Mouse (Mus musculus) granulocyte monocyte progenitor cell, adult 5-6 weeks (primary cell): ENCODE data around the gene P2rx5. TPM values are rescaled to one million over a fixed set of nuclear protein-coding genes. Genes with fewer than 3 reads are reported as not detected.
A peak's percentile ranks its signal among the peaks of the same experiment; 100 is the strongest.

ENCODE experiments used
- ATAC-seq: replicated peaks from 2 replicates; pipeline ENCODE4 v1.8.0; 2016; ENCODE audit warnings: mild to moderate bottlenecking, moderate TSS enrichment, inconsistent platforms; ENCODE audit not compliant: poor library complexity, severe bottlenecking
- total RNA-seq, 2 experiments: library from RNA; stranded (forward) in 1 of 2; stranded (reverse) in 1 of 2; fragments of 200-712, 200-1000 nt in 1 of 2; fragments of >200 nt in 1 of 2; fragmentation: Nextera tagmentation in 1 of 2; gene quantifications; 2 replicates each; pipeline ENCODE4 v1.2.3; 2014 to 2017

The P2rx5 gene
- total RNA-seq (2014; fragmentation: Nextera tagmentation) (not detected in 2 replicates), total RNA-seq (2017) (not detected in 2 replicates)

- ATAC-seq, result peak; percentile 80
Observed at GRCm38 (mm10) chr11:73159957-73160810, at the start of gene P2rx5. P2rx5 (plus strand) TSS chr11:73160421.

GRCm38 (mm10) chr11:73111414-73111813, 48.8 kb upstream of the P2rx5 start:
- no peak for ATAC-seq

DNA sequence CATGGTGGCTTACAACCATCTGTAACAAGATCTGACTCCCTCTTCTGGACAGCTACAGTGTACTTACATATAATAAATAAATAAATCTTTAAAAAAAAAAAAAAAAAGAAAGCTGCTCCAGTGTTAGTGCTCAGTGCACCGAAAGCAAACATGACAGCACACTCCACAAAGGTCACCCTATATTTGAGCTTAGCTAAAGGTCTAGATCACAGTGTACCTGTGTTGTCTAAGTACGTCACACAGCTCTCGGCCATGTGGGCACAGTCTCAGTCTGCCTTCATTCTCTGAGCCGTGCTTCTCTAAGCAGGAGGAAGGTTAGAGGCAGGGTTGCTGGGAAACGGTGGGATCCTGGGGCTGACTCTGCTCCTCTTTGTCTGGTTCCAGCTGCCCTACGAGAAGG, 33.7 kb upstream of the P2rx5 start:
- no peak for ATAC-seq

DNA sequence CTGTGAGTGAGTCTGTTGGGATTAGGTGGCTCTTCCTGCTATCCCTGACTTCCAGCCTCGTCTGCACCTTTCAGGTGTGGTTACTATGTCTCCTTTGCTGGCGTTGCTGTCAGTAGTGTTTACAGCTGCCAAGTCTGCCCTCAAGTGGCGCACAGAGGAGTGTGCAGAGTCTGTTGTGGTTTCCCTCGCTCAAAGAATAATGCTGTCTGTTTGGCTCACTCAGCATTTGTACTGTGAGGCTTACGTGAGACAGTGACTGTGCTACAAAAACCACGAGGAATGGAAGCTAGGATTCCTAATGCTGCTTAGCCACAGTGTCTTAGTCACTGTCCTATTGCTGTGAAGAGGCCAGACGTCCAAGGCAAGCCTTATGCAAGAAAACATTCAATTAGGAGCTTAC, 29.2 kb upstream of the P2rx5 start:
- ATAC-seq, result peak; percentile 31; the same call in 1 of the 2 replicates

- peak; percentile 39 for ATAC-seq
Observed at GRCm38 (mm10) chr11:73132999-73133398, 27.2 kb upstream of the P2rx5 start.

GRCm38 (mm10) chr11:73134222-73134621, 26.0 kb upstream of the P2rx5 start:
- ATAC-seq, result no peak

GRCm38 (mm10) chr11:73136587-73136986, 23.6 kb upstream of the P2rx5 start:
- no peak for ATAC-seq

DNA sequence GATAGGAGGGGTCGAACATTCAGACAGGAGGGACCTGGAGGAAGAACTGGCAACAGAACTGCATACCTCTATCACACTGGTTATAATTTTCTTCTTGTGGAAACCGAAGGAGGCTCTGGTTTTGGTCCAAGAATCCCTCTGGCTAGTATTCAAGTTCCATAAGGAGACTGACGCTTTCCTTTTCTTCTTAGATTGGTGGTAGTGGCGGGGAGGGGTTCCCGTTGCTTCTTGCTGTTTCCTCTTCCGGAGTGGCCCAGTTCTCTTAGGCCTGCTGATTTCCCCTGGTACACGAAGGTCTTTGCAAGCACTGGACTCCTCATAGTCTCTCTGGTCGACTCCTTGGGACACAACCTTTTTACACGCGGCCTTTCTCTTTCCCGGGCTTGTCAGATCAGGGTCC, 23.1 kb upstream of the P2rx5 start:
- peak; percentile 33 for ATAC-seq

- peak; percentile 95 for ATAC-seq
Observed at GRCm38 (mm10) chr11:73137591-73138501, 22.4 kb upstream of the P2rx5 start, which contains the start of gene Haspin. Haspin (minus strand) TSS chr11:73138294.

DNA sequence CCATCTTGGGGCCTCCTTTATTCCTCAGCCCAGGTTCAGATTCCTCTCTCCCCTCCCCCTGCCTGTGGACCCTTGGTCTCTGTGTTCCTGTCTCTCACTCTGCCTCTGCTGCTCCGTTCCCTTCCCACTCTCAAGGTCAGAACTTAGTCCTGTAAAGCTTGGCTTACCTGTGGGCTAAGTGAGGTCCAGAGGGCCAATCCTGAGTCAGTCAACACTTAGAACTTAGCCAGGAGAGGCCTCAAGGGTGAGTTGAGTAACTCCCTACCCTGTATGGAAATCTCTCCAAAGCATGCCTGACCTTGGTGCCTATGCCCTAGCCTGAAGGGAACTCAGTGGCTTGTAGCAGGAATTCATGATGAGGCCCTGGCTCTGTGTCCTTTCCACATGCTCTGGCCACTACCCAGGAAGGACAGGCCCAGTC, 15.9 kb upstream of the P2rx5 start:
- ATAC-seq, result no peak

DNA sequence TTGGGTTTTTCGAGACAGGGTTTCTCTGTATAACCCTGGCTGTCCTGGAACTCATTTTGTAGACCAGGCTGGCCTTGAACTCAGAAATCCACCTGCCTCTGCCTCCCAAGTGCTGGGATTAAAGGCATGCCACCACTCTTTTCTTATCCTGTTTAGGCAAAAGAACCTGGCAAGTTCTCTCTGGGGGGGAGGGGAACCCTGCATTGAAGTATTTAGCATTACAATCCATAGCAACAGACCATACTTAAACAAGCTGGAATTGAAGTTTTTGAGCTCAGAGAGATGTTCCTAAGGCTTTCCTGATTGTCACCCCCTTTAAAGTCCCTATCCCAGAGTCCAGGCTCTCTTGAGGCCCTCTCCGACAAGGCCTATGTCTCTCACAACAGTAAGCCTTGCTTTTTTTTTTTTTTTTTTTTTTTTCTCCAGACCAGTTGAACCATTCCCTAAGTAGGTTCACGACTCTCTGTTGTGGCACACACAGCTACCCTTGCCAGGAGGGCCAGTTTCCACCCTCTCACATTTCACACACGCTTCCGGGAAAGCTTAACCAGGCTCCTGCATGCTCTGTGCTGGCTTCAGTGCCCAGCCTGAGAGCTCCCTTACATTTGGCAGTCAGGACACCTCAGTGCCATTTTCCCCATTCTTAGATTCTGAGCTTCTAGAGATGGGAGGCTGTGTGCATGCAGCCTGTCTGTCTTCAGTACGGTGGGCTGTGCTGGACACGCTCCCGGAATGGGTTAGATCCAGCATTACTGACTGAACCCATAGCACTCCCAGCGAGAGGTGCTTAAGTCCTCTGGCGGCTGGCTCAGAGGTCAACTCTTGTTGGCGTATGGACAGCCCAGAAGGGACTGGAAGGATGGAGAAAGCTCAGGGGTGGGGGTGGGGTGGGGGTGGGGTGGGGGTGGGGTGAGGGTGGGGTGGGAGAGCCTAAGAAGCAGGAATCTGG, 13.9 kb upstream of the P2rx5 start:
- ATAC-seq, result no peak

DNA sequence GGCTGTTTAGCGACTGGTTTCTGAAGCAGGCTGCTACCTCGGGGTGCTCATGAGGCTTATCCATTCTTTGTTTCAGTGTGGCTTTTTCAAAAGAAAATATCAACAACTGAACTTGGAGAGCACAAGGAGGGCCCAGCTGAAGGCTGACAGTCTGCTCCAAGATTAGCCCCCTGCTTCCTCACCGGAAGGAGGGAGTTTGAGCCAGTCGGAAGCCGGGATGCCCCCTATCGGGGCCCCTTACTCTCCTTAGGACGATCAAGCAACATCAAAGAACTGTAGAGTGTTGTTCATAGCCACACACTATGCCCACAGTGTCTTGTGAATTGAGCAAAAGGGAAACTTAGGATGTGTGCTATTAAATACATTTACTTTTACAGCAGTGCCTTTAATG, 13.3 kb upstream of the P2rx5 start:
- no peak for ATAC-seq

DNA sequence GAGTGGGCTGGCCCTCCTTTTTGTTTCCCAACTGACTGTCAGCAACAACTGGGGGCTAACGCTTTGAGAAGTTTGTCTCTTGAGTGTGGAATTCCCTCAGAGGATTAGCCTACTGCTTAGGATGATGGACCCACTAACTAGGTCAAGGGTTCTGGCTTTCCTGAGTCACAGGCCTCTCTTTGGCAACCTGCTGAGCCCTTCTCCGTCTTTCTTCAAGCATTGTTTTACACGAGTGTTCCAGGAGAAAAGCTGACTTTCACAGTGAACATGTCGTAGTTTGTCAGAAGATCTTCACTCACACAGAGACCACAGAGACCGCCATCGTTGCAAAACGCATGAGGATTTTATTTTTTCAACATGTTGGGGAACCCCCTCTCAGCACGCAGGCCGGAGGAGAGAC, 12.0 kb upstream of the P2rx5 start:
- no peak for ATAC-seq

DNA sequence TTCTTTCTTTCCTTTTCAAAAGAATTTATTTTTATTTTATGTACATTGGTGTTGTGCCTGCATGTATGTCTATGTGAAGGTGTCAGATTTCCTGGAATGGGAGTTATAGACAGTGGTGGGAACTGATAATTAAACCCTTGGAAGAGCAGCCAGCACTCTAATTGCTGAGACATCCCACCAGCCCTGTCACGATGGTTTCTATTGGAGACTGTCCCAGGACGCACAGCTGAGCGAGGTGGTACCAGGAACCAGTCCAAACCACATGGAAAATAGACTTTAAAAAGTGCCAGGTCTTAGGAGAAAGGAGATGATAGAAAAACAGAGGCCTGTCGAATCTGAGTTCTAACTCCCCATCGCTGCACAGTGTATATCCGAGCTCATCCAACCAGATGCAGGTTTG, 5.2 kb upstream of the P2rx5 start:
- no peak for ATAC-seq

- no peak for ATAC-seq
Observed at GRCm38 (mm10) chr11:73160811-73161200, 585 bp downstream of the P2rx5 start.

- ATAC-seq, result no peak
Observed at GRCm38 (mm10) chr11:73161616-73162015, 1.4 kb downstream of the P2rx5 start.

GRCm38 (mm10) chr11:73162284-73162683, 2.1 kb downstream of the P2rx5 start:
- peak; percentile 36 for ATAC-seq

- ATAC-seq, result no peak
Observed at GRCm38 (mm10) chr11:73168071-73168470, 7.8 kb downstream of the P2rx5 start.

DNA sequence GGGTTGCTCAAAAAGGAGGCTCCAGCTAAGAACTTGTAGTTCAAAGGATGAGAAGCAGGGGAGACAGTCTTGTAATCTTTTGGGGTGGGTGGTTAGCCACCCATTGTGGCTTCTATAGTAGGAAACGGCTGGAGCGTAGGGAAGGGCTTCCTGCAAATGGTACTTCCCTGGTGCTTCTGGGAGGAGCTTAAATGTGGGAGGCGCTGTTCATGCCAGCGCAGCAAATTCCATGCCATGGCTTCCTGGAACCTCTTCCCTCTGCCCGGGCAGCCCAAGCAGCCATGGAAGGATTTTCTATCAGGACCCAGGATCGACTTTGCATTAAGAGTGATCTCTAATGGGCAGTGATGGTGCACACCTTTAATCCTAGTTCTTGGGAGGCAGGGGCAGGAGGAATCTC, 8.4 kb downstream of the P2rx5 start:
- no peak for ATAC-seq

DNA sequence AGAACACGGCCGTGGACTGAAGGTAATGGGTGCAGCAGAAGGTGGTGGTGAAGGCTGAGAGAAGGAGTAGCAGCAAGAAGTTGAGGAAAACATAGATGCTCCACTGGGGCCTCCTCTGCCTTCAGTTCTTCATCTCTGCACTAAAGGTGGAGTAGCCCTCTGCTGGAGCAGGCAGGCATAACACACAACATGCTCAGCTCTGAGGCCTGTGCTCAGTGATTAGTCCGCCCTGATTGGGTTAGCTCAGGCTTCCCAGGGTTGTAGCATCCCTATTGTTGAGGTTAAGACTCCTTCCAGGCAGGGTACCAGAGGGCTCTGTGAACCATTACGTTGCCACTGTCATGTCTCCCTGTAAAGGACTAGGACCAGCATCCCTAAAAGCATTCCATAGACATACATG, 9.0 kb downstream of the P2rx5 start:
- peak; percentile 77 for ATAC-seq
